Mouse (Mus musculus) embryo, embryonic 9.5 days (tissue): ENCODE measurements around the gene Myh9.

Experiments
- DNase-seq: peaks from one replicate; pipeline ENCODE4 v3.0.0-alpha.2; 2017; ENCODE audit errors: extremely low spot score

Gene Myh9

DNA sequence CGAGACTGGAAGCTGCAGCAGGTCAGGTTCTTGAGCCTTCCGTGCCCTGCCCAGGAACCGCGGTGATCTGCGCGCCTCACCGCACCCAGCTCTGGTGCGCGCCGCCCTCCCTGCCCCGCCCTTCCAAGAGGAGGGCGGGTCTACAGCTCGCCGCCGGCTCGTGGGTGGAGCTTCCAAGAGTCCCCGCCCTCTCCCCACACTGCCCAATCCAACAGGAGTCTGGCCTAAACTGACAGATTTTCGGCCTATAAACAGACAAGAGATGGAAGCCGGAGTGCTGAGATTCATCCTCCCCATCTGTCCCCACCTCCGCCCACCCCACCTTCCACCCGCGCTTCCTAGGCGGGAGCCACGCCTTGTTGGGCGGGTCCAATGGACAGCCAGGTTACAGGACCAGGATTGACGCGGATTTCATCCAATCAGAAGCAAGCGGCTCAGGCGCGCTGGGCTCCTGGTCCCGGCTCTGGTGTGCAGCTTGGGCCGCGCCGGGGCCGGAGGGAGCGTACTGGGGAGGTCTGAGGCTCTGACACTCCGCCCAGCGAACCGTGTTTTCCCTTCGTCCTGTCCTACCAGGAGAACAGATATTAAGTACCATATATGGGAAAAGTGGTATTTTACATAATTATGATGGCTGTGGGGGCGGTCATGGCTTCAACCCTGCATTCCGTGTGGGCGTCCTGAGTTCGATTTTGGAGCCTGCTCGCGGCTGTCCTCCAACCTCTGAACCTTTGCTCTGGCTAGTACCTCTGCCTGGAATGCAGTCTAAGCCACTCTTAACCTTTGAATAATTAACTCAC is at the start of gene Myh9:
TSS of gene Myh9 (minus strand) at position 129 of the 797 bp plus-strand sequence.
- peak; percentile 99 for DNase-seq

DNA sequence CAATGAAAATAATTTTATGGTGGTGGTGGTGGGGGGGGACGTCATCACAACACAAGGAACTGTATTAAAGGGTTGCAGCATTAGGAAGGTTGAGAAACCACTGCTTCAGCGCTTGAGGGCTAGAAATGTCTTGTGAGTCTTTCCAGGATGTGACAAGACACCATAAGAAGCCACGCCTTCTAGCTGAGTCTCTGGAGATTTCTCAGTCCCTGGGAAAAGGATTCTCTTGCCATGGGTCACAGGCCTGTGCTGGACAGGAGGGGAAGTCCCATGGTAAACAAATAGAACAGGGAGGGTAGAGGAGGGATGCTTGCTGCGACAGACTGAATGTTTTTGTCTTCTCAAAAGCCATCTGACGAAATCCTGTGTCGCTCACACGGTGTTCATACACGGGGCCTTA is 49.8 kb upstream of the Myh9 start:
- DNase-seq = no peak

DNA sequence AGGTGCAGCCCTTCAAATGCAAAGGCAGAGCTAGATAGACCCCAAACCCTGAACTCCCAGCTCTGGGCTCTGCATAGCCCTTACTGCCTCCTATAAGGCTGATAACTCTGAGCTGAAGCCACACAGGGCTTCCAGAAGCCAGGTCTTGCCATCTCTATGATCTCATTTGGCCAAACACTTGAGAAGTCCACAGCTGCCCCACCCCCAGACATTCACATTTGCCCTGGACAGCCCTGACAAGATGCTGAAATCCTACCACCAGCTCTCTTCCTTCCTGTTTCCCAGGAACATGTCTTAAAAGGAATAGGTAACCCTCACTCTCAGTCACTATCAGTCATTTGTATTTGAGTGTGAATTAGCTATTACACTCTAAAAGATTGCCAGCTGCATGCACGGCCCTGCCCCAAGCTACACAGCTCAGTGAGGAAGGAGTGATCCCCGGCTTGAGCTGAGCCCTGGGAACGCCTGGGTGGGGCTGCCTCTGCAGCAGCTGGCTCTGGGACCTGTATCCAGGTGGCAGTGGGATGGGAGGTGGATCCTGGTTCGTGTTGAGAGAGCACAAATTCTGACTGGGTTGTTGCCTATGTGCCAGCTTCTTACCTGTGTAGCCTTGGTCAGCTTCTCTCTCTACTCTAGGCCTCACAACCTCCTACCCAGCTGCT is 47.9 kb upstream of the Myh9 start:
- no peak for DNase-seq

- no peak for DNase-seq
Observed at GRCm38 (mm10) chr15:77888286-77888685, 46.3 kb upstream of the Myh9 start.

DNA sequence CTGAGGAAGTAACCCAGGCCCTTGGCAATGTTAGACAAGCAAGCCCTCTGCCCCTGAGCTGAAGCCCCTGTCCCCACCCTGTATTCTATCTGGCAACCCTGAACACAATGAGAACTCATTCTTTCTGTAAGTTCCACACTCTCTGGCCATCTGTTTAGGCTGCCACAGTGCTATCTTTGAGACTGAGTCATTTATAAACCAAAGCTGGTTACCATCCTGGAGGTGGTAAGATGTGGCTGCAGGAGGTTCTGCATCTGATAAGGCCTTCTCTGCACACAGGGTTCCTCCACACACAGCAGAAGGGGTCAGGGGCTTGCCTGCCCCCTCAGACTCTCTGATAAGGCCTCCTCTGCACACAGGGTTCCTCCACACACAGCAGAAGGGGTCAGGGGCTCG is 45.1 kb upstream of the Myh9 start:
- DNase-seq = no peak

GRCm38 (mm10) chr15:77886369-77887092 is 44.6 kb upstream of the Myh9 start:
- DNase-seq = no peak

DNA sequence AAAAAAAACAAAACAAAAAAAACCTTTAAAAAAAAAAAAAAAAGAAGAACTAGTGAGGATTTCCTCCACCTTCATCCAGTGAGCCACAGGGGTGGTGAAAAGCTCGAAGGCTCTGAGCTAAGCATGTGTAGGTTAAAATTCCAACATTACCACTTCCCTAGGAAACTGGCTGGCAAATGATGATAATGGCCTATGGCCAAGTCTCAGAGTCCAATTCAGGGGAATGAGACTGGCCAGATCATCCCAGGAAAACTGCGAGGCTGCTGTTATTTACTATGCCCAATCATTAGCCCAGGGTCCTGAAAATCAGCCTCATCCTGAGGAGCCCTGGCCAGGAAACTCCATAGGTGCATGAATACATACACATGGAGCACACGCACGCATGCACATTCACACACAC is 44.0 kb upstream of the Myh9 start:
- no peak for DNase-seq

DNA sequence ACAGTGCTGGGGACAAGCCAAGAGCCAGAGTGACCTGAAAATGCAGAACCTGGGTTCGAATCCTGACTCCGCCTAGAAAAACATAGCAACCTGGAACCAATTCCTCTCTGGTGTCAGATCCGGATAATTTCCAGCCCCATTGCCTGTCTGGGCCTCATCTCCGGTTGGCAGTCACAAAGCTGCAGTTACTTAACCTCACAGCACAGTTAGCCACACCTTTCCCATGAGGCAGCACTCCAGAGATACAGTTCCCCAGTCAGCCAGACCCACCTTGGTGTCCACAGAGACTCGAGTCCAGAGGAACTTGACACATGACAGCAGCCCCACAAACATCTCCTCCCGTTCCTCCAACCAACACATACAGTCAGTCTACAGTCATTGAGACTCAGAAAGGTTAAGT is 43.2 kb upstream of the Myh9 start:
- DNase-seq = no peak

GRCm38 (mm10) chr15:77883697-77884010 is 41.7 kb upstream of the Myh9 start:
- no peak for DNase-seq

- peak; percentile 87 for DNase-seq
Observed at GRCm38 (mm10) chr15:77882797-77883696, 41.1 kb upstream of the Myh9 start.

- no peak for DNase-seq
Observed at GRCm38 (mm10) chr15:77882297-77882696, 40.3 kb upstream of the Myh9 start.

GRCm38 (mm10) chr15:77881698-77882097 is 39.7 kb upstream of the Myh9 start:
- DNase-seq = no peak

DNA sequence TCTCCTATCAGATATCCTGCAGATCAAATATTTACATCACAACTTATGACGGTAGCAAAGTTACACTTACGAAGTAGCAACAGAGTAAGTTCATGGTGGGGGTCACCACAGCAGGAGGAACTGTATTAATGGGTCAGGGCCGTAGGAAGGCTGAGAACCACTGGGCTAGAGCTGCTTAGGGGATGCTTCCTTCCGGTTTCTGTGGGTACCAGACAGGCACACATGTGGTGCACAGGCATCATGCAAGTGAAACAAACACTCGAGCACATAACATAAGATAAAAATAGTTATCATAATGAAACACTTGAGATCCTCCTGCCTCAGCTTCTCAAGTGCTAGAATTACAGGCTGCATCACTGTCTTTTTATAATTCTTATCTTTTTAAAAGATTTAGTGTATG is 38.8 kb upstream of the Myh9 start:
- no peak for DNase-seq

- no peak for DNase-seq
Observed at GRCm38 (mm10) chr15:77879756-77880155, 37.8 kb upstream of the Myh9 start.

- DNase-seq = no peak
Observed at GRCm38 (mm10) chr15:77877209-77877608, 35.2 kb upstream of the Myh9 start.

GRCm38 (mm10) chr15:77876716-77877115 is 34.7 kb upstream of the Myh9 start:
- no peak for DNase-seq

GRCm38 (mm10) chr15:77875953-77876352 is 34.0 kb upstream of the Myh9 start:
- DNase-seq = no peak

DNA sequence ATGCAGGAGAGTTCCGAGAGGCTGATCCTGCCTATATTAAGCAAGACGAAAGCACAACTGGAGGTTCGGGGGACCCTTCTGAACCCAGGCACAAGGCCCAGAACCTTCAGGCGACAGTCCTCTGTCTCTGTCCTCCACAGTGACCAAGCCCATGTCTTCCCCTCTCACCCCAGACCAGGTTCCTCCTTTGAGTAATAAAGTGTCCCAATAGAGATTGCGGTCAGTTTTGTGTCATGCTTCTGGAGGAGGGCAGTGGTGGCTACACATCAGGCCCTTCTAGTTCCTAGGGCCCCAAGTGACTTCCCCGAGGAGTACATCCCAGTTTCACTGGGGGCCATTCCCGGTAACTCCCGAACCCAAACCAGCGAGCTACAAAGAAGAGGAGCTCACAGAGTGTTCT is 32.8 kb upstream of the Myh9 start:
- no peak for DNase-seq

DNA sequence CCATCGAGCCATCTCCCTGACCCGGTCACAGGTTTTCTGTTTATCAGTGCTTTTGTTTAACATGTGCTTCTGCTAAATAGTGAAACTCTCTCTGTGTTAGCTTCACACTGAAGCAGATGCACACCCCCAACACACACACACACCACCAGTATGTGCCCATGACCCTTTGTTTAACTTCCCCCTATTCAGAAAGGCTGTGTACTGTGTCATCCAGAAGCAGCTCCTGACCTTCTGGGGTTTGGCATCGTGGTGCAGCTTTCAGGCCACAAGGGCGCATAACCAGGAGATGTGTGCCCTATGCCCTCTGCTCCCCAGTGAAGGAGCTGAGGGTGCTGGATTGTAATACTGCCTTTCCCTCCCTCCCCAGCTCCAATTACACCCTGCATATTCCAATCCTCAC is 32.3 kb upstream of the Myh9 start:
- no peak for DNase-seq

DNA sequence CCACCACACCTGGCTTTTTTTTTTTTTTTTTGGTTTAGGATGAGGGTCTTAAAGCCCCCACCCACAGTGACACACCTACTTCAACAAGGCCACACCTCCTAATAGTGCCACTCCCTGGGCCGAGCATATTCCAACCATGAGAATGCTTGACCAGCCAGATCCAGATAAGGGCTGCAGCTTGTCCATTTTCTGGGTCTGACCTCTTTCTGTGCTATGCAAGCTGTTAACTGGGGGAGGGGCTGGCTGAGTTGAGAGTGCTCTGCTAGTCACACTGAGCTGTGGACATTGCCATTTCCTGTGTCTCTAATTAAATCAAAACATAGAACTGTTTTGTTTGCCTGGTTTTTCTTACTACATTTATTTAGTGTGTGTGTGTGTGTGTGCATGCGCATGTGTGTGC is 31.6 kb upstream of the Myh9 start:
- no peak for DNase-seq

- no peak for DNase-seq
Observed at GRCm38 (mm10) chr15:77872996-77873395, 31.0 kb upstream of the Myh9 start.

- DNase-seq = no peak
Observed at GRCm38 (mm10) chr15:77868340-77868739, 26.4 kb upstream of the Myh9 start.
